Mouse (Mus musculus) hindbrain, embryonic 11.5 days (tissue): ENCODE data around the gene Pcolce. TPM values are rescaled to one million over a fixed set of nuclear protein-coding genes. Genes with fewer than 3 reads are reported as not detected.

Experiments used
- polyA plus RNA-seq: library from polyadenylated mRNA; unstranded; fragments of >200 nt; fragmentation: Nextera tagmentation; extraction: Ambion mirVana; gene quantifications from 2 replicates; pipeline ENCODE4 v1.2.1, GENCODE M21; 2014

Pcolce gene
- polyA plus RNA-seq, 1 experiment from 2014 or later, result 87.3 TPM

Other genes starting within 250 kb of the Pcolce start
- 0.04 and 0.06 TPM in 2 replicates for gene Zan, start 136.7 kb downstream of the Pcolce start, polyA plus RNA-seq
- gene Pop7, start 111.3 kb downstream of the Pcolce start, polyA plus RNA-seq, result 55.2 and 60.6 TPM in 2 replicates
- gene Gigyf1, start 95.2 kb downstream of the Pcolce start, polyA plus RNA-seq, result 10.6 and 15.4 TPM in 2 replicates
- gene Epo, start 80.5 kb downstream of the Pcolce start, polyA plus RNA-seq, result 0.38 and 1.1 TPM in 2 replicates
- 475 and 483 TPM in 2 replicates for gene Gnb2, start 80.3 kb downstream of the Pcolce start, polyA plus RNA-seq
- gene Actl6b, start 60.3 kb downstream of the Pcolce start, polyA plus RNA-seq, result 45.4 and 47.6 TPM in 2 replicates
- gene Tfr2, start 43.9 kb downstream of the Pcolce start, polyA plus RNA-seq, result 2.5 and 2.7 TPM in 2 replicates
- 22.6 and 22.9 TPM in 2 replicates for gene Mospd3, start 12.7 kb downstream of the Pcolce start, polyA plus RNA-seq
- 0.15 and 0.27 TPM in 2 replicates for gene Fbxo24, start 15.2 kb upstream of the Pcolce start, polyA plus RNA-seq
- 25.9 and 28.5 TPM in 2 replicates for gene Lrch4, start 15.3 kb upstream of the Pcolce start, polyA plus RNA-seq
- gene Gm20605, start 15.4 kb upstream of the Pcolce start, polyA plus RNA-seq, result 5.0 and 6.3 TPM in 2 replicates
- 7.1 TPM in 2 replicates for gene Sap25, start 27.6 kb upstream of the Pcolce start, polyA plus RNA-seq
- 0.22 and 0.38 TPM in 2 replicates for gene Irs3, start 31.9 kb upstream of the Pcolce start, polyA plus RNA-seq
- 13.7 TPM in 2 replicates for gene Agfg2, start 70.9 kb upstream of the Pcolce start, polyA plus RNA-seq
- gene Nyap1, start 127.8 kb upstream of the Pcolce start, polyA plus RNA-seq, result 2.9 and 5.3 TPM in 2 replicates
- 56.4 and 64.0 TPM in 2 replicates for gene Tsc22d4, start 131.9 kb upstream of the Pcolce start, polyA plus RNA-seq
- gene Ppp1r35, start 165.1 kb upstream of the Pcolce start, polyA plus RNA-seq, result 64.9 and 78.4 TPM in 2 replicates
- gene Mepce, start 173.9 kb upstream of the Pcolce start, polyA plus RNA-seq, result 9.9 and 14.9 TPM in 2 replicates
- 13.5 and 17.2 TPM in 2 replicates for gene Zcwpw1, start 174.0 kb upstream of the Pcolce start, polyA plus RNA-seq
- gene Pilra, start 222.5 kb upstream of the Pcolce start, polyA plus RNA-seq, result 0.22 and 0.97 TPM in 2 replicates
- gene Pilrb1, start 244.3 kb upstream of the Pcolce start, polyA plus RNA-seq, result not detected in 2 replicates